Mouse (Mus musculus) erythroblast, embryonic 14.5 days (primary cell): Measurements from ENCODE around the gene Lyl1. TPM values are rescaled to one million over a fixed set of nuclear protein-coding genes. Genes with fewer than 3 reads are reported as not detected.

ENCODE experiments used
- H3K27me3 ChIP-seq: 2 replicates; pipeline ENCODE4 v1.6.1; 2012; ENCODE audit warnings: inconsistent platforms; ENCODE audit not compliant: control insufficient read depth
- H3K36me3 ChIP-seq: 2 replicates; pipeline ENCODE4 v1.6.1; 2012; ENCODE audit warnings: mild to moderate bottlenecking, inconsistent platforms; ENCODE audit not compliant: control insufficient read depth
- H3K4me1 ChIP-seq: 2 replicates; pipeline ENCODE4 v1.6.1; 2012; ENCODE audit warnings: inconsistent platforms; ENCODE audit not compliant: control insufficient read depth
- H3K4me3 ChIP-seq: replicated peaks from 2 replicates; pipeline ENCODE3; 2012; ENCODE audit warnings: moderate library complexity, mild to moderate bottlenecking, inconsistent platforms
- H3K9me3 ChIP-seq: 2 replicates; pipeline ENCODE4 v1.6.1; 2012; ENCODE audit warnings: low read length, inconsistent platforms, mixed read lengths; ENCODE audit not compliant: control insufficient read depth
- GATA1 ChIP-seq: IDR thresholded peaks from 2 replicates; pipeline ENCODE4 v1.6.1; 2012; ENCODE audit warnings: low read length, inconsistent platforms, mixed read lengths
- TAL1 ChIP-seq: IDR thresholded peaks from 3 replicates; pipeline ENCODE4 v1.6.1; 2012; ENCODE audit warnings: low read length, inconsistent platforms, mixed read lengths
- polyA plus RNA-seq: library from polyadenylated mRNA; stranded (reverse); fragments of >175 nt; gene quantifications from 2 replicates; pipeline ENCODE4 v1.2.3, GENCODE M21; 2012

Gene Lyl1
- polyA plus RNA-seq, 1 experiment: 61.4 TPM

DNA sequence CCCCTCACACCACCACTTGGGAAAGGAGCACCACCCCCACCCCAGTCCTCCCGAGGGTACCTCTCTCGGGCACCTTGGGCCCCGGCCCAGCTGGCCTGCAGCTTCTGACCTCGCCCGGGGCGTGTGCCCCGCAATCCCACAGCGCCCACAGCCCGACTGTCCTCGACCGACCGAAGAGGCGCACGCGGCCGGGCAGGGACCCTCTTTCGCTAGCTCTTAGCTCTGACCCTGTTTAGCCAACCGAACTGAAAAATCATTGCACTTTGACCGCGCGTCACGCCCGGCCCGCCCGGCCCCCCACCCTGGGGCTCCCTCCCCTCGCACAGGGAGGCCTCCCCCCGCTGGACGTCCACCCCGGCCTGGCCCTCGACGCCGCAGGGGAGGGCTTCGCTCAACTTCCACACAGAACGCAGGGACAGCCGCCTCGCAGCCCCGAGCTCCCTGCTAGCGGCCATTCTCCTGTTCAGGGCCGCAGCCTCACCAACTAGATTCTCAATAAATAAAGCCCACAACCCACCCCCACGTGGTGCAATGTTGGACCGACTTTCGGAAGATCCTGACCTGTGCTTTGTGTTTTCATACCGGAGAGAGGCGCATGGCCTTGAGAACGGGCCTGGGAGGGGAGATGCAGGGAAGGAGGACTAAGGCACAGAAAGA lies 5.5 kb downstream of the Lyl1 start:
- Histone ChIP-seq H3K4me3 (peak overlapping the region; percentile 90), H3K27me3 (peaks cover 40% of the 10 kb centered on the region), H3K4me1 (peaks cover 83% of the 10 kb centered on the region), H3K36me3 (peaks cover 32% of the 10 kb centered on the region), H3K9me3 (no peaks in the 10 kb centered on the region; the same call in 1 of the 2 replicates)
- TF ChIP-seq GATA1 (no peak), TAL1 (no peak)

DNA sequence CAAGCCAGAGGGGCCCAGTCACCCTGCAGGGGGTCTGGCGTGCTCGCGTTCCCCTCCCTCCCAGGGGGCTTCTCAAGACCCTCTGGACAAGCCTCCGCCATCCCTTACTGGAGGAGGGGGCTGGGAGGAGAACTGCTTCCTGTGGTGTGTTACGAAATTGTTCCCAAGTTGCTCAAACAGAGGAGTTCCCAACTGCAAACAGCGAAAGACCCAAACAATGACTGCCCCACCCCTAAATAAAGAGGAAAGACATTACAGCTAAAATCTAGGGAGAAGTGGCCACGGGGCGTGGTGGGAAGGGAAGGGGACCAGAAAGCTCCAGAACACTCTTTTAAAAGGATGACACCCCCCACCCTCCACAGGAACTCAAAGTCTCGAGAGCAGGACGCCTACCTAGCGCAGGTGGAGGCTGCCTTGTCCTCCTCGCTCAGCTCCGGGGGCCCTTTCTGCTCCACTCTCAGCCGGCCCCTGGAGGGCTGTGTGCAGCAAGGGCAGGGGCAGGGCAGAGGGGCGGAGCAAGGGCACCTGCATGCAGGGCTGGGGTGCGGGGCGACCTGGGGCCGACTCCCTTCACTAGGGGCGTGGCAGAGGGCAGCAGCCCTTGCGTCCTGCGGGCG lies 6.1 kb downstream of the Lyl1 start:
- Histone ChIP-seq H3K4me3 (peak overlapping the region; percentile 90), H3K27me3 (peaks cover 40% of the 10 kb centered on the region), H3K36me3 (peaks cover 28% of the 10 kb centered on the region), H3K4me1 (peaks cover 89% of the 10 kb centered on the region), H3K9me3 (no peaks in the 10 kb centered on the region; the same call in 1 of the 2 replicates)
- TF ChIP-seq TAL1 (no peak), GATA1 (no peak)

DNA sequence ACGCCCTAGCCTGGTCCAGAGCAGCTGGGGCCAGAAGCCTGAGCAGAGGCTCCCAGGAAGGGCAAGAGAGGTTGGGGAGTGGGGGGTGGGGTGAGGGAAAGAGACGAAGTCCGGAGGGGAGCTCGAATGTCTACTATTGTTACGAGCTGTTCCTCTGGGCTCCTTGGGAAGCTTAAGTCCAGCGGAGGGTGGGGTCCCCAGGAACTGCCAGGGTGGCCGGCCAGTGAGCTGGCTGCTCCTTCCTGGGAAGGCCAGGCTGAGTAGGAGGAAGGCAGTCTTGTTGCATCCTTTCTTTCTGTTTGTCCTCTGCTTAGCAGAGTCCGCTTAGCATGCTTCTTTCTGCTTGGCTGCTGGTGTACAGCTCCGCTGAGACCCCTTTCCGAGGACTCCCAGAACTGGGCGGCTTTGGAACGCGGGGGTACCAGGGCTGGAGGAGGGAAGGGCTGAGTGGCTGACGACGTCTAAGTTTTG lies 6.8 kb downstream of the Lyl1 start:
- Histone ChIP-seq H3K4me1 (peaks cover 91% of the 10 kb centered on the region), H3K4me3 (peak overlapping the region; percentile 90), H3K36me3 (peaks cover 24% of the 10 kb centered on the region), H3K27me3 (peaks cover 38% of the 10 kb centered on the region), H3K9me3 (no peaks in the 10 kb centered on the region; the same call in 1 of the 2 replicates)
- no peak for TF ChIP-seq TAL1
- TF ChIP-seq GATA1: no peak

DNA sequence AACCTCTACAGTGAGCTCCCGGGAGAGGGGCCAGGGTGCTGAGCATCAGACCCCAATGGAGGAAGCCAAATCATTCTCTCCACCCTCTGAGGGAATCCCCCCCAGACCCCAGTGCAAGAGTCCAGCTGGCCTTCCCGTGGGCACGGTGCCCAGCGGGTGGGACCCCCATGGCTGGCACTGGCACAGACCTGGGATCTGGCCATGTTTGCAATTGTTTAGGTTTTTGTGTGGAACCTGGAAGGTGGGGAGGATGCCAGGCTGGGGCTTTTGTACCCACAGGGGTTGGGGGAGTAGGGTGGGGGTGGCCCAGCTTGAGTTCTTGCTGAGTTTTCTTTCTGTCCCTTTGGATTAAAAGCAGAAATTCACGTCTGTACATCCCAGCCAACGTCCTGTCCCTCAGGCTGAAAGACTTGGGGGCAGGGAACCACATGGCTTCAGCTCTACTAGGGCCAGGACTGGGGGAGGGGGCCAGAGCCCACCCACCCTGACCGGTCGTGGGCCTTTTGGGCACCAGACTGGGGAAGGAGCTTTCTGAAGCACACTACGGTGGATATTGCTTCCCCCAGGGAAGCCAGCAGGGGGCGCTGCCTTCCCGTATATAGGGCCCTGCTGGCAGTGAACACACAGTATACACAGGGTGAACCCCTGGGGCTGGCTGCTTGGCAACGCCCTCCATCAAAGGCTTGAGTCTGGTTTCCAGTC lies 7.7 kb downstream of the Lyl1 start:
- peak overlapping the region; percentile 2 for H3K4me3 ChIP-seq
- peaks cover 24% of the 10 kb centered on the region for H3K36me3 ChIP-seq
- no peak for TF ChIP-seq GATA1
- no peak for TF ChIP-seq TAL1
- no peaks in the 10 kb centered on the region; the same call in 1 of the 2 replicates for H3K9me3 ChIP-seq
- H3K4me1 ChIP-seq: peaks cover 91% of the 10 kb centered on the region
- H3K27me3 ChIP-seq: peaks cover 39% of the 10 kb centered on the region

DNA sequence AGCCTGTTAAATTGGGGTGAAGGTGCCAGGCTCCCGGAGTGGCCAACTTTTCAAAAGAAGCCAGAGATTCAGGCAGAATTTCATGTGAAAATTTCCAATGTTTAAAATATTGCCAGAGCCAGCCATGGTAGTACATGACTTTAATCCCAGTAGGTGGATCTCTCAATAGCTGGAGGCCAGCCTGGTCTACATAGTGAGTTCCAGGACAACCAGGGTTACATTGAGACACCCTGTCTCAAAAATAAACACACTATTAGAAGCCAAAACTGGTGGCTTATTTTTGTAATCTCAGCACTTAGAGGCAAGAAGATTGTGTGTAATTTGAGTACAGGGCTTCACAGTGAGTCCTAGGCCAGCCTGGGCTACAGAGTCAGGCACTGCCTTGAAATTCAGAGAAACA lies 8.7 kb downstream of the Lyl1 start:
- peaks cover 39% of the 10 kb centered on the region for H3K27me3 ChIP-seq
- peaks cover 88% of the 10 kb centered on the region for H3K4me1 ChIP-seq
- no peaks in the 10 kb centered on the region; the same call in 1 of the 2 replicates for H3K9me3 ChIP-seq
- H3K4me3 ChIP-seq: no peak overlapping the region
- TF ChIP-seq GATA1 (no peak), TAL1 (no peak)
- H3K36me3 ChIP-seq: peaks cover 15% of the 10 kb centered on the region

DNA sequence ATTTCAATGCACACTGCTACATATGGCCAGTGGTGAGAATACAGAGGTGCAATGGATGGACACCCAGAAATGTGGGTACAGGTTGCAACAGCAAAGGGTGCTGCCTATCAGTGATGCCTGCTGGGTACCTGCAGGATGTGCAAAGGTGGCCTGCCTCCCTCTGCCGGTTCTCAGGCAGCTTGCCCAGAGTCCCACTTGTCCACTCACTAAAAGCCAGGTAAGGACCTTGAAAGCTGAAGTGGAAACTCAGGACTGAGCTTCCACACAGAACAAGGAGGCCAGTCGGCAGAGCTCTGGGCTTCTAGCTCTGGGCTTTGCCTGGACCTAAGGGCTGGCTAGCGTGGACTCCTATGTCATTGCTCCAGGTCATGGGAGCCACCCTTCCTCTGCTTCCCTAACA lies 10.1 kb downstream of the Lyl1 start:
- Histone ChIP-seq H3K4me1 (peaks cover 83% of the 10 kb centered on the region), H3K36me3 (peaks cover 20% of the 10 kb centered on the region), H3K9me3 (no peaks in the 10 kb centered on the region; the same call in 1 of the 2 replicates), H3K4me3 (no peak overlapping the region), H3K27me3 (peaks cover 26% of the 10 kb centered on the region)
- TF ChIP-seq GATA1 (no peak), TAL1 (no peak)

DNA sequence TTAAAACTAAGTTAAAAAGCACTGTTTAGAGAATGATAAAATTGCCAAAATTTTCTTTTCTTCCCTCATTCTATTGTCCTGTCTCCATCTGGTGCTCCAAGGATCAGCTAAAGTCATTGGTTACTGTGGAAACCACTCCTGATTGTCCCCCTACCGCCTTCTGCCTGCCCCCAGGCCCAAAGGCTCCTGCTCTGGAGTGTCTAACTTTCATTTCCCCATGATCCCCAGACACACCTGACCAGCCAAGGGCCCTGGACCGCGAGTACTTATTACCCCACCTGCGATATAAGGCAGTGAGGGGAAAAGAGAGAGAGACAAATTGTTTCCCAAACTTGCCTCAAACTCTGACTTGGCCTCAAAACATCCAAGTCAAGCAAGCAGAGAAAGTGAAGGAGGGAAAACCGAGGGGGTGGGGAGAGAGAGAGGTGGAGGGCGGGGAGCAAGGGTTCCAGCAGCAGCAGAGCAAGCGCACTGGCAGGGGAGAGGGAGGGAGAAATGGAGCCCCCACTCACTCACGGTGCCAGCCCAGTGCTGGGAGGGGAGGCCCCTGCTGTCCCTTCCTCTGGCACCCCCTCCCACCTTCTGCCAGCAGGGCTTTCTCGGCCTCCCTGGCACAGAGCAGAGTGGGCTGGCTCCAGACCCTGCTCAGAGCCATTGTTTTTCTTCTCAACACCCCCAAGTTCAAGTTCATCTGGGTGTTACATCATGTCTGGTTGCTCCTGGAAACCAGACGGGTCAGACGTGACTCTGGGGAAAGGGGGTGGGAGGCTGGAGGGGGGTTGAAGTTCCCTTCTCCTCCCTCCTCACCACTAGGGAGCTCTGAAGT lies 10.9 kb downstream of the Lyl1 start:
- TF ChIP-seq GATA1: no peak
- no peak for TF ChIP-seq TAL1
- no peaks in the 10 kb centered on the region for H3K9me3 ChIP-seq
- H3K27me3 ChIP-seq: peaks cover 18% of the 10 kb centered on the region
- no peak overlapping the region for H3K4me3 ChIP-seq
- peaks cover 25% of the 10 kb centered on the region for H3K36me3 ChIP-seq
- peaks cover 79% of the 10 kb centered on the region for H3K4me1 ChIP-seq

DNA sequence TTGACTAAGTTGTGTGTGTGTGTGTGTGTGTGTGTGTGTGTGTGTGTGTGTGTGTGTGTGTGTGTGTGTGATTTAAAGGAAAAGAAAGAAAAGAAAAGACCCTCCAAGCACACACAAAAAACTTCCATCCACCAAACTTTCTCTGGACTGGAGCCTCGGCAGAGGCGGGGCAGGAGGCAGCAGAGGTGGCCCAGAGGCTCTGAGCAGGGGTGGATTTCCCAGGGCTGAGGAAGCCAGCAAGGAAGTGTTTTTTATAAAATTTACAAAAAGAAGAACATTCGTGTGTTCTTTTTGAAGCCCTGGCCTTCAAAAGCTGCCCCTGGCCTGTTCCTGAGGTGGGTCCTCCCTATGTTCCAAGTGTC lies 11.5 kb downstream of the Lyl1 start:
- Histone ChIP-seq H3K36me3 (peaks cover 29% of the 10 kb centered on the region), H3K4me3 (no peak overlapping the region), H3K4me1 (peaks cover 78% of the 10 kb centered on the region), H3K27me3 (peaks cover 12% of the 10 kb centered on the region), H3K9me3 (no peaks in the 10 kb centered on the region)
- TF ChIP-seq TAL1 (no peak), GATA1 (no peak)

DNA sequence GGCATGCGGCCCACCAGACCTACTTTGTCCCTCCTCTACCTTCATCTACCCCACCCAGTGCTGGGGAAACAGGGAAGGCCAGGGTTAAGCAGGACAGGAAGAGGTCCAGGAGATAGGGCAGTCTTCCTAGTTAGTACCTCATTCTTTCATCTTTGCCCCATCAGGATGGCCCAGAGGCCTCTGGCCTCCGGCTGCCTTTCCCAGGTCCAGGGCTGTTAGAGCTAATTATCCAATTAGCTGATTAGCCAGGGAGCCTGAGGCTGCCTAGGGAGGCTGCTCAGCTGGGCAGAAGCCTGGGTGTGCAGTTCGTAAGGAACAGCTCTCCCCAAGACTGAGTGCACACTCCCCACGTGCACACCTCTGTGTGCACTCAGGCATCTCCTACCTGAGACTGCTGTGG lies 12.1 kb downstream of the Lyl1 start:
- Histone ChIP-seq H3K27me3 (peaks cover 5% of the 10 kb centered on the region), H3K4me3 (no peak overlapping the region), H3K4me1 (peaks cover 77% of the 10 kb centered on the region)

More for the DNA sequence above, 12.1 kb downstream of the Lyl1 start:
- H3K36me3 ChIP-seq: peaks cover 33% of the 10 kb centered on the region
- no peak for TF ChIP-seq TAL1
- no peak for TF ChIP-seq GATA1
- H3K9me3 ChIP-seq: no peaks in the 10 kb centered on the region
